Mouse (Mus musculus) gastrocnemius, postnatal 10 days (tissue): Measurements from ENCODE around the gene Mettl7a3. TPM values are rescaled to one million over a fixed set of nuclear protein-coding genes. Genes with fewer than 3 reads are reported as not detected.

Experiments used
- DNase-seq: peaks from one replicate; pipeline ENCODE4 v3.0.0; 2021; ENCODE audit warnings: mixed read lengths
- total RNA-seq, 2 experiments: library from RNA; stranded (reverse); gene quantifications; 2 replicates each; pipeline ENCODE4 v1.2.3; 2021

Gene Mettl7a3
- total RNA-seq, 2 experiments from 2014 or later: 0.19 to 0.20 TPM

DNA sequence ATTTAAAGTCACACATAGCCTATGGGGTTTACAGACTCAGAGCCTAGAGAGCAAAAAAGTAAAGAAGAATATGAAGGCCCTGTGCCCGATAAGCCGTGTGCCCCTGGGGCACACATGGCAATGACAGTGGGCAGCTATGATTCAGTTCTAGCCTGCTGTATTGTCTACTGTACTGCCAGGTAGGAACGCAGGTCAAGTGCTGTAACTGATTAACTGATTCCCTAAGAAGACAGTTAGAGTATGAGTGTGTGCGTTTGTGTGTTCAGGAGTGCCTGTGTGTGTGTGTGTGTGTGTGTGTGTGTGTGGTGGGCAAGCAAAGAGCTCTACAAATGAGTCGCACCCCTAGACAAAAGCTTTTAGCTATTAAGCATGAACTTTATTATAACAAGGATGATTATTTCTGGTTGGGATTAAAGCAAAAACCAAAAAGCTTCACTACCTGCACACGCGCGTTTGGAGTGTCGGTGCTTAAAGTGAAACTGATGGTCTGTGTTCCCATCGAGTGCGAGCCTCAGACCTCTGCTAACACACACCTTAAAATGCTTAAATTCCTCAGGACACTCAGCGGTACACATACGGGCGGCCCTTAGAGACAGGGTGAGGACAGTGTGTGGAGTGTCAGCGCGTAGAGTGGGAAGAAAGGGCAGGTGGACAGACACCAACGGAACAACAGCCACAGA lies 53.0 kb downstream of the Mettl7a3 start:
- no peak for DNase-seq

- DNase-seq: no peak
Observed at GRCm38 (mm10) chr15:100388224-100388835, 53.6 kb downstream of the Mettl7a3 start.

DNA sequence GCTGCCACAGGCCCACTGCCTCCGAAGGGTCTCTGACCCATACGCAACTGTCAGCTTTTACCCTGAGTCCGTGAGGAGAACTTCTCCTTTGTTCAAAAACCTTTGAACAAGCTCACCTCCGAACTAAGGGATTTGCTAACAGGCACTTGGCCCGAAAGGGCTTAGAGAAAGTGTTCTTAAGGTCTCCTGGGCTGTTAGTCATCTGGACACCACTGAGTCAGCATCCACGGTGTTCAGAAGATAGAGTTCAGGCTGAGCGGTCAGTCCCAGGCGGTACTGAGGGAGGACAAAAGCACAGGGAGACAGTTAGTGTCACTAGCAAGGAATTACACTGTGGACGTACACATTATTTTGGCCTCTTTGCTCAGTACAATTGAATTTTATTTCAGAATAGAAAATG lies 54.2 kb downstream of the Mettl7a3 start:
- DNase-seq: no peak

Other genes starting within 250 kb of the Mettl7a3 start
- gene Atf1, start 107.1 kb upstream of the Mettl7a3 start, total RNA-seq: 10 to 100 TPM; 51.5 to 55.9 TPM
- not detected for gene Tmprss12, start 54.1 kb upstream of the Mettl7a3 start, total RNA-seq
- 10 to 100 TPM; 17.7 to 18.5 TPM for gene Mettl7a1, start 30.8 kb upstream of the Mettl7a3 start, total RNA-seq
- not detected for gene Methig1, start 18.2 kb downstream of the Mettl7a3 start, total RNA-seq
- under 1 TPM; 0.31 to 0.77 TPM for gene Mettl7a2, start 18.3 kb downstream of the Mettl7a3 start, total RNA-seq
- not detected for gene Higd1c, start 29.6 kb downstream of the Mettl7a3 start, total RNA-seq
- gene Gm5475, start 87.2 kb downstream of the Mettl7a3 start, total RNA-seq: under 1 TPM in 1 of 2 experiments, not detected in 1; 0.18 TPM
- 10 to 100 TPM; 23.3 to 31.9 TPM for gene Slc11a2, start 90.1 kb downstream of the Mettl7a3 start, total RNA-seq
- 10 to 100 TPM; 11.1 to 15.7 TPM for gene Letmd1, start 134.1 kb downstream of the Mettl7a3 start, total RNA-seq
- 1 to 10 TPM; 2.6 to 4.4 TPM for gene Csrnp2, start 160.6 kb downstream of the Mettl7a3 start, total RNA-seq
- 10 to 100 TPM; 13.1 to 16.1 TPM for gene Tfcp2, start 217.1 kb downstream of the Mettl7a3 start, total RNA-seq